Mouse (Mus musculus): ENCODE measurements around the gene Scrn1.

Scrn1 gene

GRCm38 (mm10) chr6:54528666-54529065, 37.6 kb downstream of the Scrn1 start:
- DNase-seq, result no peak

GRCm38 (mm10) chr6:54518758-54519157, 47.5 kb downstream of the Scrn1 start:
- DNase-seq, result no peak

- no peak for DNase-seq
Observed at GRCm38 (mm10) chr6:54516512-54517134, 49.7 kb downstream of the Scrn1 start.

- DNase-seq, result no peak
Observed at GRCm38 (mm10) chr6:54512256-54512655, 54.0 kb downstream of the Scrn1 start.

GRCm38 (mm10) chr6:54509264-54509663, 57.0 kb downstream of the Scrn1 start:
- DNase-seq, result no peak

- no peak for DNase-seq
Observed at GRCm38 (mm10) chr6:54508256-54508793, 58.0 kb downstream of the Scrn1 start.

GRCm38 (mm10) chr6:54507808-54508207, 58.5 kb downstream of the Scrn1 start:
- no peak for DNase-seq

- peak; percentile 75 for DNase-seq
Observed at GRCm38 (mm10) chr6:54507002-54507401, 59.3 kb downstream of the Scrn1 start.

- no peak for DNase-seq
Observed at GRCm38 (mm10) chr6:54506318-54506717, 60.0 kb downstream of the Scrn1 start.

- peak; percentile 87 for DNase-seq
Observed at GRCm38 (mm10) chr6:54502661-54503115, 63.6 kb downstream of the Scrn1 start.

GRCm38 (mm10) chr6:54496214-54496613, 70.1 kb downstream of the Scrn1 start:
- no peak for DNase-seq

GRCm38 (mm10) chr6:54494612-54495398, 71.5 kb downstream of the Scrn1 start:
- no peak for DNase-seq

GRCm38 (mm10) chr6:54494097-54494496, 72.2 kb downstream of the Scrn1 start:
- no peak for DNase-seq

- DNase-seq, result peak; percentile 30
Observed at GRCm38 (mm10) chr6:54491074-54491473, 75.2 kb downstream of the Scrn1 start.

GRCm38 (mm10) chr6:54485973-54486569, 80.2 kb downstream of the Scrn1 start:
- peak; percentile 27 for DNase-seq

GRCm38 (mm10) chr6:54485435-54485901, 80.8 kb downstream of the Scrn1 start:
- no peak for DNase-seq

GRCm38 (mm10) chr6:54485000-54485399, 81.3 kb downstream of the Scrn1 start:
- DNase-seq, result no peak

- no peak for DNase-seq
Observed at GRCm38 (mm10) chr6:54481390-54482112, 84.7 kb downstream of the Scrn1 start.

- DNase-seq, result peak; percentile 66
Observed at GRCm38 (mm10) chr6:54478646-54479324, 87.5 kb downstream of the Scrn1 start.

GRCm38 (mm10) chr6:54475926-54476667, 90.2 kb downstream of the Scrn1 start:
- no peak for DNase-seq
